Mouse (Mus musculus) heart, embryonic 12.5 days (tissue): Measurements from ENCODE around the gene Cog2. TPM values are rescaled to one million over a fixed set of nuclear protein-coding genes. Genes with fewer than 3 reads are reported as not detected.

Experiments
- ATAC-seq: fragments of 200-750 bp; cut with Nextera tagmentation; 2 replicates; pipeline ENCODE4 v1.8.0; 2017; ENCODE audit warnings: moderate TSS enrichment, moderate library complexity; ENCODE audit not compliant: insufficient number of reproducible peaks, low FRiP score
- H3K27ac ChIP-seq: fragments of 300-500 bp; sonication (generic); 2 replicates; pipeline ENCODE4 v1.5.1; 2016; ENCODE audit warnings: mild to moderate bottlenecking, moderate library complexity; ENCODE audit not compliant: poor library complexity, severe bottlenecking
- H3K27me3 ChIP-seq: fragments of 300-500 bp; sonication (generic); replicated peaks from 2 replicates; pipeline ENCODE4 v1.6.1; 2016; ENCODE audit warnings: mild to moderate bottlenecking, moderate library complexity
- H3K36me3 ChIP-seq: fragments of 300-500 bp; sonication (generic); 2 replicates; pipeline ENCODE4 v1.6.1; 2016; ENCODE audit warnings: mild to moderate bottlenecking, moderate library complexity
- H3K4me1 ChIP-seq: fragments of 300-500 bp; sonication (generic); replicated peaks from 2 replicates; pipeline ENCODE4 v1.6.1; 2016; ENCODE audit warnings: mild to moderate bottlenecking
- H3K4me2 ChIP-seq: fragments of 300-500 bp; sonication (generic); 2 replicates; pipeline ENCODE4 v1.6.1; 2016; ENCODE audit warnings: mild to moderate bottlenecking, moderate library complexity
- H3K4me3 ChIP-seq: fragments of 300-500 bp; sonication (generic); 2 replicates; pipeline ENCODE4 v1.5.1; 2016; ENCODE audit warnings: mild to moderate bottlenecking
- H3K9ac ChIP-seq: fragments of 300-500 bp; sonication (generic); 2 replicates; pipeline ENCODE4 v1.6.1; 2016; ENCODE audit warnings: mild to moderate bottlenecking, moderate library complexity
- H3K9me3 ChIP-seq: fragments of 300-500 bp; sonication (generic); replicated peaks from 2 replicates; pipeline ENCODE4 v1.6.1; 2016; ENCODE audit warnings: mild to moderate bottlenecking, moderate library complexity
- WGBS: fragments of 180-500 bp; shearing (Covaris S2); methylation state at CpG from one replicate; pipeline ENCODE4 v1.1.7; 2016; 5-methylcytosine and 5-hydroxymethylcytosine counted together
- polyA plus RNA-seq: library from polyadenylated mRNA; unstranded; fragments of >200 nt; fragmentation: Nextera tagmentation; extraction: Ambion mirVana; gene quantifications from 2 replicates; pipeline ENCODE4 v1.2.1, GENCODE M21; 2016

The Cog2 gene
- polyA plus RNA-seq, 1 experiment from 2014 or later, result 27.0 TPM

GRCm38 (mm10) chr8:124495676-124496075, 24.9 kb upstream of the Cog2 start:
- Histone ChIP-seq H3K9me3 (no peaks in the 10 kb centered on the region), H3K4me3 (no peak overlapping the region), H3K9ac (no peak overlapping the region), H3K4me2 (no peak overlapping the region), H3K4me1 (no peaks in the 10 kb centered on the region), H3K36me3 (no peaks in the 10 kb centered on the region), H3K27me3 (0 out of 2 replicates have a peak, but pooled peaks cover 3% of the 10 kb centered on the region), H3K27ac (no peak overlapping the region)
- 79% methylated on average over 11 of the region's 11 CpGs for WGBS
- no peak for ATAC-seq

GRCm38 (mm10) chr8:124496266-124496665, 24.3 kb upstream of the Cog2 start:
- H3K9me3 ChIP-seq, result no peaks in the 10 kb centered on the region
- no peaks in the 10 kb centered on the region for H3K36me3 ChIP-seq
- no peak overlapping the region for H3K27ac ChIP-seq
- no peaks in the 10 kb centered on the region for H3K4me1 ChIP-seq
- no peak overlapping the region for H3K9ac ChIP-seq
- H3K27me3 ChIP-seq, result 0 out of 2 replicates have a peak, but pooled peaks cover 3% of the 10 kb centered on the region
- WGBS, result 82% methylated on average over 4 of the region's 4 CpGs
- H3K4me2 ChIP-seq, result no peak overlapping the region
- no peak overlapping the region for H3K4me3 ChIP-seq
- ATAC-seq, result no peak

- Histone ChIP-seq H3K36me3 (no peaks in the 10 kb centered on the region), H3K4me2 (no peak overlapping the region), H3K27me3 (0 out of 2 replicates have a peak, but pooled peaks cover 3% of the 10 kb centered on the region), H3K27ac (no peak overlapping the region), H3K4me3 (no peak overlapping the region), H3K9me3 (no peaks in the 10 kb centered on the region), H3K9ac (no peak overlapping the region), H3K4me1 (no peaks in the 10 kb centered on the region)
- WGBS, result 87% methylated on average over 5 of the region's 5 CpGs
- no peak for ATAC-seq
These were observed 23.7 kb upstream of the Cog2 start for GRCm38 (mm10) chr8:124496871-124497270.

GRCm38 (mm10) chr8:124498398-124498797, 22.2 kb upstream of the Cog2 start:
- Histone ChIP-seq H3K9ac (no peak overlapping the region), H3K27me3 (0 out of 2 replicates have a peak, but pooled peaks cover 3% of the 10 kb centered on the region), H3K27ac (no peak overlapping the region), H3K4me3 (no peak overlapping the region), H3K4me2 (no peak overlapping the region), H3K9me3 (0 out of 2 replicates have a peak, but pooled peaks cover 6% of the 10 kb centered on the region), H3K4me1 (no peaks in the 10 kb centered on the region), H3K36me3 (no peaks in the 10 kb centered on the region)
- no peak for ATAC-seq

- Histone ChIP-seq H3K27me3 (0 out of 2 replicates have a peak, but pooled peaks cover 3% of the 10 kb centered on the region), H3K9me3 (0 out of 2 replicates have a peak, but pooled peaks cover 6% of the 10 kb centered on the region), H3K4me3 (no peak overlapping the region), H3K36me3 (no peaks in the 10 kb centered on the region), H3K4me1 (no peaks in the 10 kb centered on the region), H3K9ac (no peak overlapping the region), H3K27ac (no peak overlapping the region), H3K4me2 (no peak overlapping the region)
- 51% methylated on average over 7 of the region's 7 CpGs for WGBS
- no peak for ATAC-seq
These were observed 21.2 kb upstream of the Cog2 start for GRCm38 (mm10) chr8:124499236-124499937.

GRCm38 (mm10) chr8:124499938-124500239, 20.7 kb upstream of the Cog2 start:
- Histone ChIP-seq H3K27me3 (0 out of 2 replicates have a peak, but pooled peaks cover 3% of the 10 kb centered on the region), H3K4me2 (no peak overlapping the region), H3K9ac (no peak overlapping the region), H3K36me3 (no peaks in the 10 kb centered on the region), H3K27ac (no peak overlapping the region), H3K9me3 (0 out of 2 replicates have a peak, but pooled peaks cover 6% of the 10 kb centered on the region), H3K4me3 (no peak overlapping the region), H3K4me1 (no peaks in the 10 kb centered on the region)
- 82% methylated on average over 5 of the region's 5 CpGs for WGBS
- ATAC-seq, result no peak

- ATAC-seq, result no peak
- H3K4me2 ChIP-seq, result no peak overlapping the region
- H3K9ac ChIP-seq, result no peak overlapping the region
- no peaks in the 10 kb centered on the region for H3K36me3 ChIP-seq
- H3K27ac ChIP-seq, result no peak overlapping the region
- no peaks in the 10 kb centered on the region; the same call in 1 of the 2 replicates for H3K27me3 ChIP-seq
- H3K9me3 ChIP-seq, result 0 out of 2 replicates have a peak, but pooled peaks cover 6% of the 10 kb centered on the region
- no peaks in the 10 kb centered on the region for H3K4me1 ChIP-seq
- no peak overlapping the region for H3K4me3 ChIP-seq
These were observed 14.9 kb upstream of the Cog2 start for GRCm38 (mm10) chr8:124505626-124506025.

- H3K9me3 ChIP-seq, result 0 out of 2 replicates have a peak, but pooled peaks cover 5% of the 10 kb centered on the region
- ATAC-seq, result no peak
- no peak overlapping the region for H3K4me2 ChIP-seq
- no peak overlapping the region for H3K4me3 ChIP-seq
- peaks cover 3% of the 10 kb centered on the region for H3K27me3 ChIP-seq
- 69% methylated on average over 8 of the region's 8 CpGs for WGBS
- H3K36me3 ChIP-seq, result no peaks in the 10 kb centered on the region
- H3K27ac ChIP-seq, result no peak overlapping the region
- no peaks in the 10 kb centered on the region for H3K4me1 ChIP-seq
- no peak overlapping the region for H3K9ac ChIP-seq
These were observed 12.8 kb upstream of the Cog2 start for GRCm38 (mm10) chr8:124507572-124508320.

- Histone ChIP-seq H3K4me3 (no peak overlapping the region), H3K27ac (no peak overlapping the region), H3K9ac (no peak overlapping the region), H3K36me3 (no peaks in the 10 kb centered on the region), H3K4me1 (no peaks in the 10 kb centered on the region), H3K4me2 (no peak overlapping the region), H3K9me3 (no peaks in the 10 kb centered on the region), H3K27me3 (peaks cover 3% of the 10 kb centered on the region)
- 69% methylated on average over 6 of the region's 6 CpGs for whole genome bisulfite sequencing
- ATAC-seq, result no peak
These were observed 12.3 kb upstream of the Cog2 start for GRCm38 (mm10) chr8:124508321-124508695.

- Histone ChIP-seq H3K4me2 (no peak overlapping the region), H3K9me3 (no peaks in the 10 kb centered on the region), H3K27ac (no peak overlapping the region), H3K4me3 (no peak overlapping the region), H3K27me3 (peaks cover 7% of the 10 kb centered on the region), H3K9ac (no peak overlapping the region), H3K4me1 (no peaks in the 10 kb centered on the region), H3K36me3 (no peaks in the 10 kb centered on the region)
- ATAC-seq, result no peak
- 60% methylated on average over 3 of the region's 3 CpGs for WGBS
These were observed 11.4 kb upstream of the Cog2 start for GRCm38 (mm10) chr8:124509156-124509555.

- no peaks in the 10 kb centered on the region for H3K36me3 ChIP-seq
These were observed 4.5 kb upstream of the Cog2 start for GRCm38 (mm10) chr8:124516039-124516438.

More at GRCm38 (mm10) chr8:124516039-124516438, 4.5 kb upstream of the Cog2 start:
- no peaks in the 10 kb centered on the region for H3K4me1 ChIP-seq
- H3K9ac ChIP-seq, result no peak overlapping the region
- peaks cover 12% of the 10 kb centered on the region; the same call in 1 of the 2 replicates for H3K27me3 ChIP-seq
- no peak for ATAC-seq
- 64% methylated on average over 3 of the region's 3 CpGs for WGBS
- no peak overlapping the region for H3K4me2 ChIP-seq
- H3K9me3 ChIP-seq, result no peaks in the 10 kb centered on the region
- no peak overlapping the region for H3K4me3 ChIP-seq
- H3K27ac ChIP-seq, result no peak overlapping the region
